Mouse (Mus musculus): ENCODE measurements around the gene Scn8a.

The Scn8a gene

DNA sequence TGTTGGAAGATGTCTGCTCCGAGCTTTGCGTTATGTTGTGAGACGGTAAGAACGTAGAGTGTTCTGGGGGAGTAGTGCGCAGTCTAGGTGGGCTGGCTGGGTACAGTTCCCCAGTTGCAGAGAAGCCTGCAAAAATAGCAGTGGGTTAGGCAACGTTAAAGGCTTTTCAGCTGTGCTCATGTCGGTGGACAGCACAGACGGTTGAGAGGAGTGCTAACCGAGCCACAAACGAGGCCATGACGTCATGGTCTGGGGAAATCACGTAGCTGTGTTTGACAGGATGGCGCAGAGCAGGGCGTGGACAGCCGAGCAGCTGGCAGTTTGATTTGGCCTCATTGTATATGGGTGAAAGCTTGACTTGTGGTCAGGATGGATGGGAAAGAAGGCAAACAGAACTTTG, 9.4 kb downstream of the Scn8a start:
- no peak for DNase-seq (ENCODE audit: low read depth, low spot score)

GRCm38 (mm10) chr15:100881385-100881784, 11.7 kb downstream of the Scn8a start:
- no peak for DNase-seq (ENCODE audit: low read depth, low spot score)

- DNase-seq (ENCODE audit: low read depth, low spot score) = no peak
Observed at GRCm38 (mm10) chr15:100884481-100884880, 14.8 kb downstream of the Scn8a start.

DNA sequence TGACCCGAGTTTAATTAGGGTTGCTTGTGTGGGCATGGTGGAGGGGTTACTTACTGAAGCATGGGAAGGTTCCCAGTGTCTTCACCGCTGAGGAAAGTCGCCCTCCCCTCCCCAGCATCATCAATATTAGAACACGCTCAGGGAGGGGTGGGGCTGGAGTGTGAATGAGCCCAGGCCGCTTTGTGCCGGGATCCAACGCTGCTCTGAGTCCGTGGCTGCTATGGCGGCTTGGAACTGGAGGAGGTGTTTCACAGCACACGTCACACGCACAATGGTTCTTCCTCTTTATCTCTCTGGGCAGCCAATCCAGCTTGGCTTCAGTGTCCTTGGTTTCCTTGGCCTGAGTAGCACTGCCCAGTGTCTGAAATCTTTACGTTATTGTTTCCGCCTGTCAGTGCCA, 22.3 kb downstream of the Scn8a start:
- DNase-seq (ENCODE audit: low read depth, low spot score) = no peak

DNA sequence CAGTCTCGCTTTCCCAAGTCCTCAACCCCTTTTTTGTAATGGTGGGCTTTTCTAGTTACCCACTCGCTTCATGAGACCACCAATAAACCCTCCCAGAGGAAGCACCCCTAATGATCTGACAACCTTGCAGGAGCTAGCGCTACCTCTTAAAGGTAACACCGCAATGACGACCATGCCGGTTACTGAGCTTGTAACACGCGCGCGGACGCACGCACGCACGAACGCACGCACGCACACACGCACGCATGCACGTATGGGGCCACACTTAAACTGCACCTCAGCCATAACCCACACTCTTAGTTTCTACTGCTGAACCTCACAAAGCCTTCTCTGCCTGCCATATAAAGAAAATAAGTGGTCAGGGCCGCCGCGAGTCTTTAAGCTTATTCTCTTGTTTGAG, 26.8 kb downstream of the Scn8a start:
- DNase-seq (ENCODE audit: low read depth, low spot score) = no peak

GRCm38 (mm10) chr15:100903811-100904210, 34.2 kb downstream of the Scn8a start:
- DNase-seq (ENCODE audit: low read depth, low spot score) = no peak

DNA sequence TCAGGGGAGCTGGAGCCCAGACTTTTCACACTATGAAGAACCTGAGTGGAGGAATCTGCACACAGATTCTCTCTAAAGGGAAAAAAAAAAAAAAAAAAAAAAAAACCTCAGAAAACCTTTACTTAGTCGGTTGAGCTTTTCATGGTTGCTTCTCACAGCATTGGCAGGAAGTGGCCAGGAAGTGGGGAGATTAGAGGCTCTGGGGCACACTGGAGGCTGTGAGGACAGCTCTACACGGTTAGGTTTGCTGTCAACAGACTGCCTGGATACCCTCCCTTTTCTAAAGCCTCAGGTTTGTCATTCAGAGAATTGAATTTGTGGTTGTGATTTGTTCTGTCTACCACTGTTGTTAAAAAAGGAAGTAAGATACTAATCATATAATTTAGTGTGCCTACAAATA, 35.3 kb downstream of the Scn8a start:
- DNase-seq (ENCODE audit: low read depth, low spot score) = no peak

DNA sequence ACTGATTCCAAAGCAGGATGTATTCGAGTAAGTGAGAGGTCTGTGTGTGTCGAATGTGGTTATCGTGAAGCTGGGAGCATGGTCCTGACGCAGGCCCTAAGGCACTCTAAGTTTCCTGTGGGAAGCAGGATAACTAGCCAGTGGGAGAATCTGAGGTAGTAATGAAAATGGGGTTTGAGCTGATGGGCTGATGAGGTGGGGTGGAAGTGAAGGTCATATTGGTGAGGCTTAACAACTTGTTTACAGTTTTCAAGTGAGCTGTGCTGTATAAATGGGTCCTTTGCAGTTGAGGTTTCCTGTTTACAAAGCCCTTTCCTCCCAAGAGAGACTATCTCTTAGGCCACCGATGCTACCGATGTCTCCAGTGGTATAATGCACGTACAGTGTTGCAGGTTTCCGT, 36.1 kb downstream of the Scn8a start:
- no peak for DNase-seq (ENCODE audit: low read depth, low spot score)

DNA sequence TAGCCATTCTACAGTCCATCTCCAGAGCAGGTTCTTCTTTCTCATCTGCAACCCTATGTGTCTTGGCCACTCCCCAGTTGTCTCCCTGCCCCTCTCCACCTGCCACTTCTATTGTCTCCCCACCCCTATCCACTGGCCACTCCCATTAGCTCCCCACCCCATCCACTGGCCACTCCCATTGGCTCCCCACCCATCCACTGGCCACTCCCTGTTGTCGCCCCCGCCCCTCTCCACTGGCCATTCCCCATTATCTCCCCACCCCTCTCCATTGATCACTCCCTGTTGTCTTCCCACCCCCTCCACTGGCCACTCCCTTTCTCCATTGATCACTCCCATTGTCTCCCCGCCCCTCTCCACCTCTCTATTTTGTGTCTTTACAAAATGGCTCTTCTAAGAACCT, 39.2 kb downstream of the Scn8a start:
- DNase-seq (ENCODE audit: low read depth, low spot score) = no peak

- no peak for DNase-seq (ENCODE audit: low read depth, low spot score)
Observed at GRCm38 (mm10) chr15:100909734-100910163, 40.1 kb downstream of the Scn8a start.

DNA sequence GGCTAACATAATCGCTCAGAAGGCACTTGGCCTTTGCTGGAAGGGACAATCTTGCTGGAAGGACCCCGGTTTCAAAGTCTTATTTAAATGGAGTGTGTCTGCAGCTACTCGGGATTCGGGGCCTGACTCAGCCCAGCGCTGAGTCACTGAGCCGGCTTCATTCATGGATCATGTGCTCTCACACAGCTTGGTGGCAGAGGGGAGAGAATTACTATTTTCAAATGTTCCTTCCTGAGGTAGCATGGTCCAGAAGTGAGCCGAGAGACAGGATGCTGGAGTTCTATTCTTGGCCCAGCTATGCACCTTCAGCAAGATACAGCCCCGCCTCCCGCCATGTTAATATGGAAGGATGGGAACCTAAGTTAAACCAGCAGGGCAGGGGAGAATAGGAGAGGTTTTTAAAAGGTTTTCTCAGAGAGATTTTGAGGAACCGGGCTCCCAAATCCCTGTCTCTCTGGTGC, 40.8 kb downstream of the Scn8a start:
- no peak for DNase-seq (ENCODE audit: low read depth, low spot score)

DNA sequence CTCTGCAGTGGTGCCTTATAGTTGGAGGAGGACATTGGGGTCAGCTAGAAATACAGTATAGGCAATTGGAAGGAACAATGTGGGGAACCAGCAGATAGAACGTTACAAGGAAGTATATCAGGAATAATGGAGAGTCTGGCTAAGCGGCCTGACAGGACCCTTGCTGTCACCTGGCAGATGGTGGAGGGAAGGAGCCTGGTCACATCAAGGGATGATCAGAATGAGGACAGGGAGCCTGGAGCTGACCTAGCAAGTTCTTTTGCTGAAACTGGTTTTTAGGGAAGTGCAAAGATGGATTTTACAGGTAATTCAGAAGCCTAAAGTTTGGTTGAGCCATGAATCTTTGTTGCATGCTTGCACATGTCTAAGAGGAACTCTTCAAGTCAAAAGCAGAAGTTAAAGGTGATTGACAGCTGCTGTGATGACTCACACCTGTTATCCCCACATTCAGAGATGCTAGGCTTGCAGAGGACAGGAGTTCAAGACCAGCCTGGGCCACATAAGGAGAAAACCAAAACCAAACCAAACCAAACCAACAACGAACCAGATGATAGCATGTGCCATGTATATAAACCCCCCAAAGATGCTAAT, 43.1 kb downstream of the Scn8a start:
- DNase-seq (ENCODE audit: low read depth, low spot score) = no peak

DNA sequence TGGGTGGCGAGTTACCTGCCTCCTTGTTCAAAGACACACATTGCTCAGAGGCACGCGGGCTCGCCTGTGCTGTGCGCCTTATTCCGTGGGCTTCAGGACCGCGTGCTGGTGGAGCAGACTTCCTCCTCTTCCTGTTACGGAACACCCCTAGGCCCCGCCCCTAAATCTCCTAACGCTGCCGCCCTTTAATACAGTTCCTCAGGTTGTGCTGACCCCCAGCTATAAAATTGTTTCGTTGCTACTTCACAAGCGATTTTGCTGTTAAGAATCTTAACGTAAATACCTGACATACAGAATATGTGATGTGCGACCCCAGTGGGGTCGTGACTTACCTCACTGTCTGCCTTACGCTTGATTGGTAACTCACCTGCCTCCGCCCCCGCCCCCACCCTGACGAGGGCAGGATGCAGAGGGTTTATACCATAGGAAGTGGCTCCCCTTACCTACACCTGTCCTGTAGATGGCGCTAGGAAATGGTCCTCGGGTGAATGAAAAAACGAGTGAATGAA, 45.1 kb downstream of the Scn8a start:
- DNase-seq (ENCODE audit: low read depth, low spot score) = no peak

DNA sequence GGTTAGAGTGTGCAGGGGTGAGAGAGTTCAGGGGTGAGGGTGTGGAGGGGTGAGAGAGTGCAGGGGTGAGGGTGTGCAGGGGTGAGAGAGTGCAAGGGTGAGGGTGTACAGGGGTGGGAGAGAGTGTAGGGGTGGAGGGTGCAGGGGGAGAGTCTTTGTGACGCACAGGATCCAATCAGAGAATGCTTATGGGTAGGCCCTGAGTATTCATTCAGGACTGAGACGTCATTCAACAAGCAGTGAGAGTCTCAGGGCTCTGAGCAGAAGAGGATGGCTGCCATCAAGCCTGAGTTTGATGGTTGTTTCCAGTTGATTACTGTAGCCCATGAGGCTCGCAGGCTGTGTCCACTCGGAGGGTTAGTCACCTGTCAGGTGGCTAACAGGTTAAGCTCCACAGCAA, 48.4 kb downstream of the Scn8a start:
- no peak for DNase-seq (ENCODE audit: low read depth, low spot score)

- no peak for DNase-seq (ENCODE audit: low read depth, low spot score)
Observed at GRCm38 (mm10) chr15:100922210-100922609, 52.6 kb downstream of the Scn8a start.

GRCm38 (mm10) chr15:100923476-100923875, 53.8 kb downstream of the Scn8a start:
- no peak for DNase-seq (ENCODE audit: low read depth, low spot score)

GRCm38 (mm10) chr15:100924941-100925340, 55.3 kb downstream of the Scn8a start:
- no peak for DNase-seq (ENCODE audit: low read depth, low spot score)

GRCm38 (mm10) chr15:100930477-100930876, 60.8 kb downstream of the Scn8a start:
- no peak for DNase-seq (ENCODE audit: low read depth, low spot score)

GRCm38 (mm10) chr15:100936176-100936575, 66.5 kb downstream of the Scn8a start:
- DNase-seq (ENCODE audit: low read depth, low spot score) = no peak

GRCm38 (mm10) chr15:100948383-100948782, 78.7 kb downstream of the Scn8a start:
- DNase-seq (ENCODE audit: low read depth, low spot score) = no peak

- DNase-seq (ENCODE audit: low read depth, low spot score) = no peak
Observed at GRCm38 (mm10) chr15:100949169-100949568, 79.5 kb downstream of the Scn8a start.

- no peak for DNase-seq (ENCODE audit: low read depth, low spot score)
Observed at GRCm38 (mm10) chr15:100951491-100951890, 81.8 kb downstream of the Scn8a start.

DNA sequence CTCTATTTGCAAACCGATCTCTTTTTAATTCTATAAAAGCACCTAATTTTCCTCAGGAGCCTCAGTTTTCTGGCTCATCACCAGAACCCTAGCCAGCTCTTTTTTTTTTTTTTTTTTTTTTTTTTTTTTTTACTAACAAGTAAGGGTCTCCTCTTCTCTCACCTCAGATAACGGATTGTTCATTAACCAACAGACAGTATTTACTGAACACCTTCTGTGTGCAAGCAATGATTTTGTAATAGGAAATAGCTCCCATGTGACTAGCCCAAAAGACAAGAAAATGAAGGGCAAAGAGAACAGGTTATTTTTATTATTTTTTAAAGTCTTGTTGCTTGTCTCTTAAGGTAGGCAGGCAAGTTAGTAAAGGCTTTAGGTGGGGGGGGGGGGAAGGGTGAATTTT, 82.6 kb downstream of the Scn8a start:
- DNase-seq (ENCODE audit: low read depth, low spot score) = no peak

DNA sequence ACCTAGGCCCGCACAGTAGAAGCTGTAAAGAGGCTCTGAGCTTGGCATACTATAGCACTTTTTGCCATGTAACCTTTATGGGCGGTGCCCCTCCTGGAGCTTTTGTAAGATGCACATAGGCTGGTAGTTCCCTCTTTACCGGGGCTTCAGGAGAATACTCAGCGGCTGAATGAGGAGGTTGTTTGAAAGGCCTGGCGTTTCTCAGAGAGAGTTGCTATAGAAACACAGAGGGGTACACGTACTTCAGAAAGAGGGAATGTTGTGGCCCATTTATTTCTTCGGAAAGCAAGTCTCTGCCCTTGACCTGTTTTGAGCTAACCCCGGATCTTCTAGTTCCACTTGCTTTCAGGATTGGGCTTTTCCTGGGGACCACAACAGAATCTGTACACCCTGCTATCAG, 83.2 kb downstream of the Scn8a start:
- DNase-seq (ENCODE audit: low read depth, low spot score) = no peak

All from WW6 (cell line).